Mouse (Mus musculus) layer of hippocampus, adult 8-10 months (tissue): ENCODE results near the gene Hunk. TPM values are rescaled to one million over a fixed set of nuclear protein-coding genes. Genes with fewer than 3 reads are reported as not detected.

Experiments
- DNase-seq, 2 experiments: peaks; one replicate each; pipeline ENCODE4 v3.0.0; 2022; ENCODE audit warnings: low spot score in 2 of 2
- total RNA-seq, 4 experiments: library from RNA; stranded (reverse); gene quantifications; 2 replicates each; pipeline ENCODE4 v1.2.4; 2022

Gene Hunk
- total RNA-seq, 4 experiments from 2014 or later, result 25.2 to 30.3 (median 26.7) TPM

- peak in 1 of 2 experiments; percentile 25 for DNase-seq
These were observed 4.9 kb downstream of the Hunk start for GRCm38 (mm10) chr16:90390731-90391130.

DNA sequence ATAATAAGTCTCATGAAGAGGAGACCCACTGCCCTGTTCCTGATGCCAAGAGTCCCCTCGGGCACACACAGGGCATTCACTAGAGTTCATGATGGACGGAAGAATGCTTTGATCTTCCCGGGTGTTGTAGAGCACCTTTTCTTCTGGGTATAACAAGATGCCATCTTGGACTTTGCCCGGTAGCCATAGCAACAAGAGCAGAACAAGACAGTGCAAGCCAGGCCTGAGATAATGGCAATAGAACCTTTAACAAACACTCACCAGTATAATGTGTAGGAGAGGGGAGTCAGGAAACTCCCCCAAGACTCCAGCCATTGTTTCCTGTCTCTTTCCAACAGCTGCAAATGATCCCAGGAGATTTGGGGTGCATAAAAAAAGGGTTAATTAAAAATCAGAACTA, 8.9 kb downstream of the Hunk start:
- no peak for DNase-seq

DNA sequence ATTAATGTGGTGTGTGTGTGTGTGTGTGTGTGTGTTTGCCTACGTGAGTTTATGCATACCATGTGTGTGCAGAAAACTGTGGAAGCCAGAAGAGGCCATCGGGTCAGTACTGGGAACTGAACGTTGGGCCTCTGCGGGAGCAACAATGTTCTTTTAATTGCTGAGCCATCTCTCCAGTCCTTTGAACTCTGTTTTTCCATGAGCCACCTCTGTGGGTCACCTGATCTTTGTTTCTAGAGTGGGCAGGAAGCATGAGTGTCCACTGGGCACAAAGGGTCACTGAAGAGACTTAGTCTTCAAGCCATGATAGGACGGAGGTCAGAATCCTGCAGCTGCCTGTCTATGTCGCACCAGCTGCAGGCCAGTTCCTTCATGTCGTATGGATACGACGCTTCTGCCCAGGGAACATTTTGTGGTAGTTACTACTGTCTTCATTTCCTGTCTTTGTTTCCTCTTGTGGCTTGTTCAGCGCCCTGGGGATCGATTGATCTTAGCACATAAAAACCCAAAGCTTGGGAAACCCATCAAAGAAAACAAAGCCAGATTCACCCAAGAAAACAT, 10.3 kb downstream of the Hunk start:
- DNase-seq, result no peak

GRCm38 (mm10) chr16:90396882-90397281, 11.1 kb downstream of the Hunk start:
- DNase-seq, result no peak

DNA sequence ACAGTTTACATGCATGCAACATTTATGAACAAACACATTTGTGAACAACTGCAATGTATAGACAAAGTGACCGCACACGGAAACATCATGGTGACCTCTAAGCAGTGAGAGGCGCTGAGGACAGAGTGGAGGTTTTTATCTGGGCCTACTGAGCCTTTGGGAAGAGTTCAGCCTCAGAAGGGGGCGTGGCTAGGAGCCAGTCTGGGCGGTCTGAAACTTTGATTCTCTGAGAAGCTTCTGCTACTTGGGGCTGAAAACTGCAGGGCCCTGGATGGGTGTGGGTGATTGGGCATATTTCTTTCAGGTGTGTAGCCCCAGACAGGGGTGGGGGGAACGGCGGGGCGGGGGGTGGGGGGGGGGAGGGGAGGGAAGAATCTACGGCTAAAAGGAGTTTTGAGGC, 14.5 kb downstream of the Hunk start:
- no peak for DNase-seq

DNA sequence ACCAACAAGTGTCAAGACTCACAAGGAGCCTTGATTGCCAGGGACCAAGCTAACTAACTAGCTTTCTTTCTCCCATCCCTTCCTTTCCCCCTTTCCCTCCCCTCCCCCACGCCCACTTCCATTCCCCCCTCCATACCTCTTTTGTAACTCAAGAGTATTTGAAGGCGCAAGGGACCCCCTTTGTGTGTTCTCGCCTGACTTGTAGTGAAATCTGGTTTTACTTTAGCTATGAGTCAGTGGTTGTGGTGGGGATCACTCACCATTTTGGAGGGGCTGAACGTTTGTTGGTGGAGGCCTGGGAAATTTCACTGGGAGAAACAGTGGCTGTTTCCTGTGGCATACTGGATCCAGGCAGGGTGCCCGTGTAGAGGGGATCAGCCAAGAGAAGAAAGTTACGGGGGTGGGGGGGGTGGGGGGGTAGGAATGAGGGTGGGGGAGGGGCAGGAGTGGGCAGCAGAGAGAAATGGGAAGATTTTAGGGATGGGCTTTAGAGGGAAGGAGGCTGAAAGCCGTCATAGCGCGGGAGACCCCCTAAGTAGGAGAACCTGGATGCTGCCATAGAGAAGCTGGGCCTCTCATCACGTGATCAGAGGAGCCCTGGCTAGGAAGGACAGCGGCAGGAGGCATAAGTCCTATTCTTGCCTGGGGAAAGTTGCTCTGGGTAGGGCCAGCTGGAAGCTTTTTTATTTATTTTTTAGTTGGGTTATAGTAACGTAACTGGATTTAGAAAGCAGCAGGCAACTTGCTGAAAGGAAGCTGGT, 15.3 kb downstream of the Hunk start:
- no peak for DNase-seq

- no peak for DNase-seq
These were observed 16.5 kb downstream of the Hunk start for GRCm38 (mm10) chr16:90402292-90402691.

GRCm38 (mm10) chr16:90405195-90405594, 19.4 kb downstream of the Hunk start:
- no peak for DNase-seq

DNA sequence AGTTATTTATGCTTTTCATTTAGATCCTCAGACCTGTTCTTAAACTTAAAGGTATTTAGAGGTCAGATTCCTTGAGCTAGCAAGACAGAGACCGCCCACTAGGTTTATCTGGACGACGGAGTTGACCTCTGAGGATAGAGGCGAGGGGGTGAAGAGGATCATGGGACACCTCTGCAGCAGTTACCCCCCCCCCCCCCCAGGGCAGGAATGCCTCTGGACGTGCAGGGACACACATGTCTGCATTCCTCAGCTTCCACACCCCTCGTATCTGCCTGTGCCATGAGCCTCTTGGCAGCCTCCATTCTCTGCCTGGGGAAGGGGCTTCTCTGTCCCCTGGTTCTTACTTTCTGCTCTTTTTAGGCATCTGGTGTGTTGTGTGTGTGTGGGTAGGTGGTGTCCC, 19.8 kb downstream of the Hunk start:
- no peak for DNase-seq

GRCm38 (mm10) chr16:90407541-90408289, 21.9 kb downstream of the Hunk start:
- DNase-seq, result no peak

DNA sequence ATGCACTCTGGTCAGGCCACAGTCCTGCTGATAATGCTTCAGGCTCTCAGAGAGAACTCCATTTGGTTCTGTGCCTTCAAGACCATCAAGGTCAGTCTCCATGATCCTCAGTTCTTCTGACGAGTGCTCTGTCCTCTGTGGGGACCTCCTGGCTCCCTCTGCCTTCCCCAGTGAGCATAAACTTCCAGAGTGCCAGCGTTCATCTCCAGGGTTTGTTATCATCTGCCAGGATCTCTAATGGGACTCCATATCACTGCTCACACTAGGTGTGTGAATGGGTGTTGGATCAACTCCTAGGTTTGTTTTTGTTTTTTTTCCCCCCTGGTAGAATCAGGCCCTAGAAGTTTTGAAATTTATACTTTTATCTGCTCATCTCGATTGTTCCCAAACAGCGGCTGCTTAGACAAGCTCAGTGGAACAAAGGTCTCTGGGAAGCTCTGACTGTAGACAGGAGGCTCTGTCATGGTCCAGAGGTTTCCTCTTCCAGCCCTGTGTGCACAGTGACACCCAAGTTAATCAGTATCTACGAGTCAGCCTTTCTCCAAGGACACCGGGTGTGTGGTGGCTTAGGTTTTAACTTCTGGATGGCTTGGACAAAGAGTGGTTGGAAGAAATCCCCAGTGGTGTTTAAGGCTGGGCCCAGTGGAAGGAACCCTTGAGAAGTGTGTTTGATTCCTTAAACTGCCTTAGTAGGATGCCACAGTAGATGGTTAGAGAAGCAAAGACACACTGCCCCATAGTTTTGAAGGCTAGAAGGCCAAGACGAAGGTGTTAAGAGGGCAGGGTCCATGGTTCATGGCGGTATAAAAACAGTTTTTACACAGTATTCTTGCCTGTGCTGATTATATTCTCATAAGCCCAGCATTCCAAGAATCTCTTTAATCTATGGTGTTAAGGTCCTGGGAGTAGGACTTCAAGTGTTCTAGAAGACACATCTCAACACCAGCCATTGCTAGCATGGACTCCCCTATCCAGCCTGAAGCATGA, 26.6 kb downstream of the Hunk start:
- no peak for DNase-seq

GRCm38 (mm10) chr16:90416621-90417020, 30.8 kb downstream of the Hunk start:
- no peak for DNase-seq

DNA sequence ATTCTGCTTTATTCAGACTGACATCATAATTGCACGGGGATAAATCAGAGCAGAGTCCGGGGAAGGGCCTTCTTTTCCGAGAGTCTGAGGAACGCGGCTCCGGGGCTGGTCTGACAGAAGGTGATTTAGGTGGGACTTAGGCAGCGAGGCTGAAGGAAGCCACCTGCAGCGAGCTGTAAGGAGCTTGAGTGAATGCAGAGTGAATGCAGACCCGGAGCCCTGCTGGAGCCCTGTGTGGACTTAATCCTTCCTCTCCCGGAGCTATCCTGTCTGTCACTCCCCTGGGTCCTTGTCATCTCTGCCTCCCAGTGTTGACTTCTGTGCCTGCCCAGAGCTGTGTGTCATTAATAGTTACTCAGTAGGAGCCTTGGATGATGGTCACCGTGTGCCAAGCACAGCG, 32.8 kb downstream of the Hunk start:
- DNase-seq, result no peak

DNA sequence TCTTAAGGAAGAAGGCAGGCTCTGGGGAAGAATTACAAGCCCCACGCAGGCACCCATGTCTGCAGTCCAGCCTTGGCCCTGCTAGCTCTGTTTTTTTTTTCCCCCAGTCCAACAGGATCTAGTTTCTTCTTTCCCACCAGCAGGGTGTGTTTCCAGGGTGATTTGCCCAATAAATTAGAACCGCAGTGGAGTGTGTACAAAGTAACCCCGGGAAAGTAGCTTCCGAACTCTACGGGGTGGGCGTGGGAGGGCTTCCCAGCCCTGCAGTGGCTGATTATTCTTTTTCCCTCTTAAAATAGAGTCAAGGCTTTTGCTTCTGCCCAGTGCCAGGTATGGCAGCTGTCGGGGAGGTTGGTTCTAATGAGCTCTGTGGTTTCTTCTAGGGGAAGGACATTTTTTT, 35.3 kb downstream of the Hunk start:
- no peak for DNase-seq

GRCm38 (mm10) chr16:90421551-90421950, 35.7 kb downstream of the Hunk start:
- no peak for DNase-seq

DNA sequence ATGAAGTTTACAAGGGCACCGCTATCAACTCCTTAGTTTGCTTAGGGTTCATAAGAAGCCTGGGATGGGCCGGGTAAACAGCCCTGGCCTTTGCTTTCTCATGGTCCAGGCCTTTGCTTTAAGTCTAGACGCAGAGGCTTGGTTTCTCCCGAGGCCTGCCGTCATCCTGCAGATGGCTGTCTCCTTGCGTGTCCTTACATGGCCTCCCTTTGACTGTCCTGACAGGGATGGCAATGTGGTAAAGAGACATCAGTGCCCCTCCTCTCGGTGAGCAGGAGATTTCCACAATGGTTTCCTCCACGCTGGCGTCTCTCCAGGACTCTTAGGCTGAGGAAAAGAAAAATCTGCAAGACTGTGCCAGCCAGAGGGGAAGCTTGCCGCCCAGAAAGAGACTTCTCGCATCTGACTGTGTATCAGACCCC, 36.3 kb downstream of the Hunk start:
- peak; percentile 42 to 47 for DNase-seq

GRCm38 (mm10) chr16:90423898-90424297, 38.1 kb downstream of the Hunk start:
- no peak for DNase-seq

DNA sequence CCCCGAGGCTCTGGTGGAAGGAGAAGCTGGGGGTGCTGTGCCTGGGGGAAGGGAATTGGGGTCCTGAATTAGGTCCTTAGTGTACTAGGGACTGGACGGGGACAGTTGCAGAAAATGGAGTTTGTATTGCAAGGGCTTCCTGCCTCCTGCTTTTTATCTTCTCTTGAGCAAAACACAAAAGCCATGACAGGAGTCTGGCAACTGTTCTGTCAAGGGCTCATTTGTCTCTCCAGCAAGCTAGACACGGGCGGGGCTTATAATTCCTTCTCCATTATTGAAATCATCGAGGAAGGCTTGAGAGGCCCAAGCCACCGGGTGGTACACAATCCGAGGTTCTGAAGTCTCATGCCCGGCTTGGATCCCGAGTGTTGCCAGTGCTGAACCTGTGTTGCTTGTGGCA, 38.6 kb downstream of the Hunk start:
- DNase-seq, result no peak

DNA sequence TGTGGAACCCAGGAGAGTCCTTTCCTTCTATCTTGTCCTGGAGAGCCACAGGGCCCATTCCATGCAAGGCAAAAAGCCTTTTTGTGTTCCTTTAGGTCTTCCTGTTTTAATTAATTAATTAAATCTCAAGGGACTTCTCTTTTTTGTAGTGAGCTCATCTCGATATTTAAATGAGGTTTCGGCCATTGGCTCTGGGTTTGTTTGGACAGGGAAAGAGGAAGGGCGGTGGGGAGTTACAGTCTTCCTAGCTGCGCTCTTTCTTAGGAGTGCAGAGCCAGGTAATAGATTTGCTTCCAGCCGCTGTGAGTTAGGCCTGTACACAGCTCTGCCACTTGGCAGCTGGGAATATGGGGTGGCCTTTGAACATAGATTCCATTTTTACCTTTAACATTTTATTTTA, 40.4 kb downstream of the Hunk start:
- no peak for DNase-seq

DNA sequence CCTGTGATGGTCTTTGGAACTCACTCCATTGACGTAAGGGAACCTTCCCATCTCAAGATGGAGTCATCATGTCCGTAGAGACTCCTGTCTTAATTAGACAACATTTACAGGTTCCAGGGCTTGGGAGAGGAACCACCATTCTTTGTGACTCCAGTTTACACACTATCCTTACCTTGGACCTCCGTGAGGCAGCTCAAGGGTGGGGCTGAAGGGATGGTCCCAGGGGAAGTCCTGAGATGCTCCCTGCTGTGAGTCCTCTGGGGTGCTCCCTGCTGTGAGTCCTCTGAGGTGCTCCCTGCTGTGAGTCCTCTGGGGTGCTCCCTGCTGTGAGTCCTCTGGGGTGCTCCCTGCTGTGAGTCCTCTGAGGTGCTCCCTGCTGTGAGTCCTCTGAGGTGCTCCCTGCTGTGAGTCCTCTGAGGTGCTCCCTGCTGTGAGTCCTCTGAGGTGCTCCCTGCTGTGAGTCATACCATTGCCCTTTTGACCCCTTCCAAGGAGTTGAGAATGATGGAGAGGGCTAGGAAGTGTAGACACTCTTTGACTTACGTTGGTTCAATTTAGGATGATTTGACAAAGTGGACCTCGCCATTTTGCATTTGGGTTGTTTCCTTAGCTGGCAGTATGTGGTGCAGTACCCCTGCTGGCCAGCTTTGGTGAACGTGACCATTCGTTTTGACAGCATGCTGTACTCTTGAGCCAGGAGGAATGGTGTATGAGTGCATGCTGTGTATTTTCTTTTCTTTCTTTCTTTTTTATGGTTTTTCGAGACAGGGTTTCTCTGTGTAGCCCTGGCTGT, 42.2 kb downstream of the Hunk start:
- no peak for DNase-seq

DNA sequence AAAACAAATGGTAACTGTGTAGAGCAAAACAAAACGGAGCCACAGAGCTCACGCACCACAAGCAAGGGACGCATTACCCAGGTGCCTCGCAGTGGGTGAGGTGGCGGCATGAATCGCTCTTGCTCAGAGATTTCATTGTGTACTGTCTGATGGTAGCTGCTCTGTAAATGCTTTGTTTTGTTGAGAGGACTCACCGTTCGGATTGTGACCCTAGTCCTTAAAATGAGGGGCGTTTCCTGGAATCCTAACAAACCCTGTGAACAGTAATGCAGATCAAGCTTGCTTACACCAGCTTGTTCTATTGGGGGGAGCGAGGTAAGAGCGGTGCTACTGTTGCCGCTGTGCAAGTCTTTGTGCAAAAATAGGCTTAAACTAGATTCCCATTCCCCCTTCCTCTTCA, 47.7 kb downstream of the Hunk start:
- DNase-seq, result no peak
